Mouse (Mus musculus) urinary bladder, postnatal 36 days (tissue): ENCODE measurements around the gene Parp16.
"Not testable (repeated sequence)": the region's sequence is repeated elsewhere in the genome, so short reads cannot be mapped to it uniquely, and the experiment has no call there.

ENCODE experiments used
- DNase-seq, 2 experiments: peaks; one replicate each; pipeline ENCODE4 v3.0.0; 2022; ENCODE audit warnings: low spot score in 2 of 2, mixed read lengths in 1 of 2

The Parp16 gene

DNA sequence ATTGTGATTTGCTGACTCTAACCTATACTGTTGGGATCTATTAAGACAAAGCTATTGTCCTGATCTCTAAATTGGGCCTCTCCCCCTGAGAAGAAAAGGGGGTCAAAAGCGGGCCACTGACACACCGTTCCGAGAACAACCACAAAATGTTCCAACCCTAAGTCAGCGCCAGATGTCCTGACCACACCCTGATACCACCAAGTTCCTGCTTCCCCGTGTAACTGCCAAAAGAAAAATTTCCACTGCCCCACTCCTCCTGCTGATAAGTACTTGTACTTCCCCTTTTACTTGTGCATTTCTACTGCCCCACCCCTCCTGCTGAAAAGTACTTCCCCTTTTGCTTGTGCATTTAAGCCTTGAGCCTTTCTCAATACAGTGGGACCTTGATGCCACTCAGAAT is 93.1 kb downstream of the Parp16 start:
- DNase-seq = not testable (repeated sequence)
